Mouse (Mus musculus): Measurements from ENCODE around the gene Men1. TPM values are rescaled to one million over a fixed set of nuclear protein-coding genes. Genes with fewer than 3 reads are reported as not detected.
A peak's percentile ranks its signal among the peaks of the same experiment; 100 is the strongest.

Men1 gene
- polyA plus RNA-seq, 1 experiment = 28.1 TPM

DNA sequence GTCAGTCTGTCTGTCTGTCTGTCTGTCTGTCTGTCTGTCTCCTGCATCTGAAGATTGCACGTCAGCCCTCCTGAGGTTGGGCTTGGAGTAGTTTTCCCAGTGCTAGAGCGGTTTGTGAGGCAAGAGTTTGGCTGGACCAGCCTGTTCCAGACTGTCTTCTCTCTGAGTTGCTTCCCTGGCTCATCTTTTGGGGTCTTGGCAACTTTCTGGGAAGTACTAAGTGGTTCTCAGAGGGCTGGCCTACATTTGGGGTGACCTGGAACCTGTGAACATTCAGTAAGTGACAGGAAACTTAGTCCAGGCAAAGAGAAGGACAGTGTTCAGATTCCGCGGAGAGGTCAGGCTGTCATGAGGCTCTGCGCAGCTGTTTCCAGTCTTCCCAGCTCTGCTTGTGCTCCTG lies 42.5 kb upstream of the Men1 start:
- Histone ChIP-seq H3K27ac (ENCODE audit: insufficient read depth, low read depth, low read length) (no peak overlapping the region), H3K4me1 (ENCODE audit: control insufficient read depth, insufficient read depth, low read length) (peaks cover 75% of the 10 kb centered on the region), H3K4me3 (ENCODE audit: insufficient read depth, low read length) (no peak overlapping the region)
- no peak for TF ChIP-seq POLR2A (IDR thresholded peaks at IDR 0.05; ENCODE audit: borderline replicate concordance, low read depth, low read length)
- no peak for TF ChIP-seq CTCF (IDR thresholded peaks at IDR 0.05; ENCODE audit: low read depth, low read length)

GRCm38 (mm10) chr19:6294301-6294700 lies 40.5 kb upstream of the Men1 start:
- peaks cover 85% of the 10 kb centered on the region for H3K4me1 ChIP-seq (ENCODE audit: control insufficient read depth, insufficient read depth, low read length)

DNA sequence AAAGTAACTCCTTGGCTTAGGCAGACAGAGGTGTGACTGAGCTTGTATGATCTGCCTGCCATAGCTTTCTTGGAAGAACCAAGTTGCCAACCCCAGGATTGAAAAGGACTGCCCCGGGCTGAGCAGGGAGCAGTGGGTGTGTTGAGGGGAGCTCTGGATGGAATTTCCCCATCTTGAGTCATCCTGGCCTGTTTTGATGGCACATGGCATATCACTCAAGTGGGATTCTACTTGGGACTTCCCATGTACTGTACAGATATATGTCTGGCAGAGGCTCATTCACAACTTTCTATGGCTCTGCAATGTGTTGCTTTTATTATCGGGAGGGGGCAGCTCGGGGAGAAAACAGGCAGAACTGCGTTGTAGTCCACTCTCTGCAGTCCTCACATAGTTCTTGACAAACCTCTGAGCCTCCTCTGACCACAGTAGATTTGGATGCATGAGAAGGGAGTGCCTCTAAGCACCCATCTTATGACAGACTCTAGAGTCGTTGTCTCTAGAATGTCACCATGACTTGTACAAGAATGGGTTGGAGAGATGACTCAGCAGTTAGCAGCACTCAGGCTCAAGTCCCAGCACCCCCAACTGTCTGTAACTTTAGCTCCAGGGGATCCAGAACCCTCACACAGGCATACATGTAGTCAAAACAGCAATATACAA lies 38.1 kb upstream of the Men1 start:
- H3K4me1 ChIP-seq (ENCODE audit: control insufficient read depth, insufficient read depth, low read length) = peaks cover 87% of the 10 kb centered on the region
- TF ChIP-seq POLR2A (IDR thresholded peaks at IDR 0.05; ENCODE audit: borderline replicate concordance, low read depth, low read length) = no peak
- no peak overlapping the region for H3K4me3 ChIP-seq (ENCODE audit: insufficient read depth, low read length)
- H3K27ac ChIP-seq (ENCODE audit: insufficient read depth, low read depth, low read length) = peak overlapping the region; percentile 81

More at GRCm38 (mm10) chr19:6294301-6294700, 40.5 kb upstream of the Men1 start:
- Histone ChIP-seq H3K27ac (ENCODE audit: insufficient read depth, low read depth, low read length) (no peak overlapping the region), H3K4me3 (ENCODE audit: insufficient read depth, low read length) (no peak overlapping the region)
- no peak for TF ChIP-seq CTCF (IDR thresholded peaks at IDR 0.05; ENCODE audit: low read depth, low read length)
- TF ChIP-seq POLR2A (IDR thresholded peaks at IDR 0.05; ENCODE audit: borderline replicate concordance, low read depth, low read length) = no peak

DNA sequence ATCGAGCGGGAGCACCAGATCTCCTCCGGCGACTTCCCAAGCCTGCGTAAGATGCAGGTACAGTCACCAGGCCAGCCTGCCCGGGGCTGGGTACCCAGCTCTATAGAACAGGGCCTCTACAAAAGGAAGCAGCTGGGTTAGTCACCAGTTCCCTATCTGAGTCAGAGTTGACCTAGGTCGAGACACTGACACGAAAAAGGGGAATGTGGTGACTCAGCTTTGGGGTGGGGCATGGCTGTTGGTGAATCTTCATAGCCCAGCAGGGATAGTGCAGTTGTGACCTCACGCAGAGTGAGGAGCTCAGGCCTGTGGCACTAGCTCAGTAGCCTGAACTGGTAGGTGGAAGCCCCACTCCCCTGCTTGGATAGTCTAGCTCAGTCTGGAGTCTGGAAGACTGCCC lies 37.1 kb upstream of the Men1 start:
- TF ChIP-seq POLR2A (IDR thresholded peaks at IDR 0.05; ENCODE audit: borderline replicate concordance, low read depth, low read length) (no peak), CTCF (IDR thresholded peaks at IDR 0.05; ENCODE audit: low read depth, low read length) (no peak)
- H3K27ac ChIP-seq (ENCODE audit: insufficient read depth, low read depth, low read length) = peak overlapping the region; percentile 81
- peaks cover 87% of the 10 kb centered on the region for H3K4me1 ChIP-seq (ENCODE audit: control insufficient read depth, insufficient read depth, low read length)
- 0 out of 2 replicates have a peak overlapping the region, but pooled peaks have one; percentile 2 for H3K4me3 ChIP-seq (ENCODE audit: insufficient read depth, low read length)

DNA sequence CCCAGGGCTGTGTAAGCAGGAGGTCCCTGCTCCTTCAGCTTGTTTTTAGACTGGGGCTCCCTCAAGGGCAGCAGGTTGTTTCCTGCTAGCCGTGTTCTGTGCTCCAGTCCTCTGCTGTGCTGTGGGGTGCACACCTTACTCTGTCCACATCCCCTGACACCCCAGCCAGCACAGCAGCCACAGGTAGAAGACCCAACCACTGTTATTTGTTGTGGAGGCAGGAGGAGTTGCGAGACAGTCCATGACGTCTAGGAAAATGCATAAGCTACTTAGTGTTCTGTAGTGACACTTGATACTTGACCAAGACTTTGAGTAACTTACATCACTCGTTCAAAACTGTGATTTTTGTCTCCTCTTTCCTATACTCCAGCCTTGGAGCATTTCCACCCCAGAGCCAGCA lies 35.8 kb upstream of the Men1 start:
- Histone ChIP-seq H3K27ac (ENCODE audit: insufficient read depth, low read depth, low read length) (peak overlapping the region; percentile 65), H3K4me1 (ENCODE audit: control insufficient read depth, insufficient read depth, low read length) (peaks cover 86% of the 10 kb centered on the region), H3K4me3 (ENCODE audit: insufficient read depth, low read length) (no peak overlapping the region)
- TF ChIP-seq POLR2A (IDR thresholded peaks at IDR 0.05; ENCODE audit: borderline replicate concordance, low read depth, low read length) (no peak), CTCF (IDR thresholded peaks at IDR 0.05; ENCODE audit: low read depth, low read length) (no peak)

- H3K4me1 ChIP-seq (ENCODE audit: control insufficient read depth, insufficient read depth, low read length) = peaks cover 89% of the 10 kb centered on the region
- TF ChIP-seq CTCF (IDR thresholded peaks at IDR 0.05; ENCODE audit: low read depth, low read length) = no peak
- TF ChIP-seq POLR2A (IDR thresholded peaks at IDR 0.05; ENCODE audit: borderline replicate concordance, low read depth, low read length) = no peak
- no peak overlapping the region for H3K4me3 ChIP-seq (ENCODE audit: insufficient read depth, low read length)
- H3K27ac ChIP-seq (ENCODE audit: insufficient read depth, low read depth, low read length) = peak overlapping the region; percentile 90
These were observed 35.1 kb upstream of the Men1 start for GRCm38 (mm10) chr19:6299450-6300267.

- no peak overlapping the region for H3K4me3 ChIP-seq (ENCODE audit: insufficient read depth, low read length)
- peak overlapping the region; percentile 90 for H3K27ac ChIP-seq (ENCODE audit: insufficient read depth, low read depth, low read length)
- peaks cover 82% of the 10 kb centered on the region for H3K4me1 ChIP-seq (ENCODE audit: control insufficient read depth, insufficient read depth, low read length)
- no peak for TF ChIP-seq CTCF (IDR thresholded peaks at IDR 0.05; ENCODE audit: low read depth, low read length)
- no peak for TF ChIP-seq POLR2A (IDR thresholded peaks at IDR 0.05; ENCODE audit: borderline replicate concordance, low read depth, low read length)
These were observed 34.4 kb upstream of the Men1 start for GRCm38 (mm10) chr19:6300402-6300841.

- H3K4me1 ChIP-seq (ENCODE audit: control insufficient read depth, insufficient read depth, low read length) = peaks cover 67% of the 10 kb centered on the region
- TF ChIP-seq POLR2A (IDR thresholded peaks at IDR 0.05; ENCODE audit: borderline replicate concordance, low read depth, low read length) (no peak), CTCF (IDR thresholded peaks at IDR 0.05; ENCODE audit: low read depth, low read length) (no peak)
- no peak overlapping the region for H3K4me3 ChIP-seq (ENCODE audit: insufficient read depth, low read length)
- no peak overlapping the region for H3K27ac ChIP-seq (ENCODE audit: insufficient read depth, low read depth, low read length)
These were observed 32.7 kb upstream of the Men1 start for GRCm38 (mm10) chr19:6302114-6302513.

DNA sequence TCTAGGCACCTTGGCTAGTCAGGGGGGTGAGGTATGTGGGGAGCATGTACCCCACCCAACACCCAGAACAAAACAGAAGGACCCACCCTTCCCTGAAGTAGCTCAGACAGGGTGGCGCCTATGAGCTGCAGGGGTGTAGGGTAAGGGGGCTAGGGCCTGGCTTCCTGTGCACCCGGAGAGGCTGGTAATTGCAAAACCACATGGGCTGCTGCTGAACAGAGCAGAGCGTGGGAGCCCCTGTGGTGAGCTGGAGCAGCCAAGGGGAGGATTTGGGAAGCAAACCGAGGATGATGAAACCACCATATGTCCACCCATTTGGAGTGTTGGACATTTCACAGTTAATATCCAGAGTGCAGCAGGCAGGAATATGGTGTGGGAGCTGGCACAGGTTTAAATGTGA lies 32.3 kb upstream of the Men1 start:
- no peak for TF ChIP-seq CTCF (IDR thresholded peaks at IDR 0.05; ENCODE audit: low read depth, low read length)
- no peak for TF ChIP-seq POLR2A (IDR thresholded peaks at IDR 0.05; ENCODE audit: borderline replicate concordance, low read depth, low read length)
- no peak overlapping the region for H3K27ac ChIP-seq (ENCODE audit: insufficient read depth, low read depth, low read length)
- peaks cover 64% of the 10 kb centered on the region for H3K4me1 ChIP-seq (ENCODE audit: control insufficient read depth, insufficient read depth, low read length)
- H3K4me3 ChIP-seq (ENCODE audit: insufficient read depth, low read length) = no peak overlapping the region

DNA sequence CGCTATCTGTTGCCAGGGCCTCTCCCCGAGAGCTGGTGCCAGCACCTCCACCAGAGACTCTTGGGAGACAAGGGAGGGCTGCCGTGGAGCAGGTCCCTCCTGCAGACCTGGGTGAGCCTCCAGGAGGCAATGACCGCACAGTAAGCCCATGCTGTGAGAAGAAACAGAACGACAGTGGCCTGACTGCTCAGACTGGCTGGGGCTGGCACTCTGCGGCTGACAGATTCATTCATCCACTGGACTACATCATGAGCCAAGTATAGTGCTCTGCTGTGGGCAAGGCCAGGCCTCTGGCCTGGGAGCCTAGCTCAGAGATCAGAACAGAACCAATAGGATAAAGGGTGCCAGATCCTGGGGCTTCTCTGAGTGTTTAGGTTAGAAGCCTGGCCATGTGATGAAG lies 30.9 kb upstream of the Men1 start:
- Histone ChIP-seq H3K4me3 (ENCODE audit: insufficient read depth, low read length) (no peak overlapping the region), H3K4me1 (ENCODE audit: control insufficient read depth, insufficient read depth, low read length) (peaks cover 53% of the 10 kb centered on the region), H3K27ac (ENCODE audit: insufficient read depth, low read depth, low read length) (no peak overlapping the region)
- TF ChIP-seq CTCF (IDR thresholded peaks at IDR 0.05; ENCODE audit: low read depth, low read length) (no peak), POLR2A (IDR thresholded peaks at IDR 0.05; ENCODE audit: borderline replicate concordance, low read depth, low read length) (no peak)
